Mouse (Mus musculus) frontal cortex, postnatal 10 days (tissue): ENCODE results near the gene Camsap2.

Source experiments
- DNase-seq, 2 experiments: peaks; one replicate each; pipeline ENCODE4 v3.0.0; 2022; ENCODE audit warnings: low spot score in 2 of 2, mixed read lengths in 1 of 2

Gene Camsap2

DNA sequence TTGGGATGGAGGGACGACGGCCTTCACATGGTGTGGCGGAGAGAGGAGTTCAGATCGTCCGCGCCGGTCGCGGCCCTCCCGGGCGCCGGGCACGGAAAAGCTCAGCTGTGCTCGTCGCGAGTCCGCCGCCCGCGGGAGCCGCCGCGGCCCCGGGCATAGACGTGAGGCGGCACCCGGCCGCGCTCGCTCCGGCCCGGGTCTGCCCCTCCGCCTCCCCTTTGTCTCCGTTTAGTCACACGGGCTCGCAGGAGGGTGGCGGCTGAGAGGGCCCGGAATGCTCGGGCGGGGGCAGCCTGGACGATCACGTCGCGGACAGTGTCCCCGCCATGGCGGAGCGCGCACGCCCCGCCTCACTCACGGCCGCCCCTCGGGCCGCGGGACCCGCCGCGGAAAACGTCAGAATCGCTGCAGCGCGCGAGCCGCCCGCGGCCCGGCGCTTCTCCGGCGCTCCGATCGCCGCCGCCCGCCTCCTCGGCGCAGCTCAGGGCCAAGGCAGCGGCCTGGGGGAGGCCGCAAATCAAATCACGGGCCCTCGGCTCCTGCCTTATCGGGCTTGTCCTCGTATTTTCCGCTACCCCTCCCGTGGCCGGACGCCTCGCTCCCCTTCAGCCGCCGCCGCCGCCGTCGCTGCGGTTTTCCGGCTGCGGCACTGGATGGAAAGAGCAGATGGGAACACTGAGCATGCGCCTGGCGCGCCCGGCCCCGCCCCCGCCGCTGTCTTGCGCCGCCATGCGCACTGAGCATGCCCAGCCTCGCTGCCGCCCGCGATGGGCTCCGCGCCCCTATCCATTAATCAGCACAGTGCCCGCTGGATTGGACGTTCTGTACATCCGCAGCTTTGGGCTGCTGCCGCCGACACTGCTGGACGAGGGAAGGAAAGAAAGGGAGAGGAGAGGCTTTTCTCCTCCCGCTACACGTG lies at the start of gene Camsap2:
TSS of gene Camsap2 (minus strand) at position 651 of the 919 bp plus-strand sequence.
- DNase-seq, result peak; percentile 89 to 93

GRCm38 (mm10) chr1:136395073-136395472 lies 49.2 kb upstream of the Camsap2 start:
- no peak for DNase-seq

DNA sequence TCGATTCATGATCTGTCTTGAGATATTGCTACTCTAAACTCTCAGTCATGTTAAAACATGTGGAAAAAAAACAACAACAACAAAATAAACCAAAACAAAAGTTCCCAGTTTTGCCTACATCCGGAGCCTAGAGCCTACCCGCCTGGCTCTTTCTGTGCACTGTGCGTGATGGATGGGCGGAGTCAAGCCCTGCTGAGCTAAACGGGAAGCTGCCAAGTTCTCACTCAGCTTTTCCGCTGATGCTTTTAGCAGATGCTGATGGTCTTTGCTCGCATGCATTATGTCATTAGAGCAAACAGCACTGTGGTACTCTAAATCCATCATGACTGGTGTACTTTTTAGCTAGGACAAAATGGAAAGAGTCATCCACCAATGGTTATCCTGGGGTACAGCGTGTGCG lies 48.6 kb upstream of the Camsap2 start:
- DNase-seq, result no peak

DNA sequence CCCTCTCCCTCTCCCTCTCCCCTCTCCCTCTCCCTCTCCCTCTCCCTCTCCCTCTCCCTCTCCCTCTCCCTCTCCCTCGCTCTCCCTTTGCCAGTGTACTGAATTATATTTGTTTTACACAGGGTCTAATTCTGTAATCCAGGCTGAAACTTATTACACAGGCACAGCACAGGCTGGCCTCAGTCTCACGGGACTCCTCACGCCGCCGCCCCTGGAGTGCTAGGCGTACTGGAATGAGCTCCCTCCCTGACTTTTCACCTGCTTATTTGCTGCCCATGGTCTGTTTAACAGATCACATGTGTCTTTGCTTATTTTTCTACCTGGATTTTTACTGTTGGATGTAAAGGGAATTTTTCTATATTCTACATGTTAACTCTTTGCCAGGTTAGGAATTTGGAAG lies 41.0 kb upstream of the Camsap2 start:
- no peak for DNase-seq

GRCm38 (mm10) chr1:136381583-136381982 lies 35.7 kb upstream of the Camsap2 start:
- peak in 1 of 2 experiments; percentile 14 for DNase-seq

DNA sequence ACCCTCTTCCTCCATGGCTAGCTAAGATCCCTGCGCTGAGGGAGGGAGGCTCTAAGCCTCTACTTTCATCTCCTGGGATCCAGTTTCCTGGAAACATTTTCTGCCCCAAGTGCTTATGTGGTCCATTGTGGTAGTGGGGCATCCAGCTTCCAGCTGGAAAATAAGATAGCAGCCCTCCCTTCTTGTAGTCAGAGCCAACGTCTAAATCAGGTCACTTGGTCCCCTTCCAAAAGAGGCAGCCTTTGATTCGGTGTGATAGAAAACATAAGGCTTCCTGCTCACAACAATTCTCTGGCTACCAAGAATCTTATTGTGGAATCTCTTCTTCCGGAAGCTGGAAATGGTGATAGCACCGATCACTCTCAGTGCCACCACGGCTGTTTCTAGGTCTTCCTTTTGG lies 35.3 kb upstream of the Camsap2 start:
- no peak for DNase-seq

- DNase-seq, result no peak
Measured at GRCm38 (mm10) chr1:136380606-136381005, 34.7 kb upstream of the Camsap2 start.

GRCm38 (mm10) chr1:136380161-136380560 lies 34.3 kb upstream of the Camsap2 start:
- DNase-seq, result no peak

DNA sequence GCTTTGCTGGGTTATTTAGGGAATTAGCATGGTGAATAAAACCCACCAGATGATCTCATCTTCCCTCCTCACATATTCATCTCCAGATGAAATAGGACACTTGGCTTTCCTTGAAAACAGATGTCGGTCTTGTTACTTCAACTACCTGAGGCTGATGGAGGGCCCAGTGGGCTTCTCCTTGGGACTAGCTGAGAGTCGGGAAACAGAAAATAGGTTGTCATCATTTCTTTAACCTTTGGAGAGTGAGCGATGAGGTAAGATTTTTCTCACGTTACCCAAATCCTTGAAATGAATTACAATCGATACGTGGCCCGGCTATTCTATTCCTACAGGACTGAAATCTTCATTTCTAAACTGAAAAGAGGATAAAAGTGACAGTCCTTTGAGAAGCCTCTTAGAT lies 33.4 kb upstream of the Camsap2 start:
- DNase-seq, result no peak

DNA sequence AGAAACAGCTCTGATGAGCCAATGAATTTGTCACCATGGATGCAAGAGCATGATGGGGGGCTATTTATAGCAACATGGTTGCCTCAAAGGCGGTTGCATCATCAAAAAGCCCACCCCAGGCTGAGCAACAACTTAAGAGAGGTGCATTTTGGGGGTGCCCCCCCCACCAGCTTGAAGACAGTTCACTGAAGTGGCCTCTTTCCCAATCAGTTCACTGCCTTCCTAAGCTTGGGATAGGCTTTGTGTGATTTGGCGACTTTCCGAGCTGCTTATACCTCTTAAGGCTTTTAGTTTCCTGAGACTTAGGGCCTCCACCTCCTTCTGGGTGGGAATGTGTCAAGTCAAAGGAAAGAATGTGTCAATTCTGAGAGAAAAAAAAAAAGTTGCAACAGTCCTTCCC lies 20.1 kb upstream of the Camsap2 start:
- no peak for DNase-seq

GRCm38 (mm10) chr1:136364711-136365110 lies 18.8 kb upstream of the Camsap2 start:
- DNase-seq, result peak in 1 of 2 experiments; percentile 61

- no peak for DNase-seq
Measured at GRCm38 (mm10) chr1:136363035-136363434, 17.1 kb upstream of the Camsap2 start.

DNA sequence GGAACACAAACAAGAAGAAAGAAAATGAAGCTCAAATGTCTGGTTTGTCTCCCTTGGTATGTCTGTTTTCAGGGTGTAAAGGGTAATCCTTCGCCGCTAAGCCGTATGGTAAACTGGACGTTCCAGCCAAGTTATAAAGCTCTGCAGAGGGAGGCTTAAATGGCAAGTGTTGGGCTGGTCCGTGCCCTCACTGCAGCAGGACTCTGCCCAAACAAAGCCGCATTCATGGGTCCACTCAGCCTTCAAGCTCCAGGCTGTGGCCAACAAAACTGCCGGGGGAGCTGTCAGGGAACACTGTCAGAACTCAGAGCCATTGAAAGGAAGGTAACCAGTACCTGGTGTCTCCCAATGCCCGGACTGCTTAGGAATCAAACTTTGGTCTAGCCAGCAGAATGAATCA lies 16.7 kb upstream of the Camsap2 start:
- peak in 1 of 2 experiments; percentile 22 for DNase-seq

DNA sequence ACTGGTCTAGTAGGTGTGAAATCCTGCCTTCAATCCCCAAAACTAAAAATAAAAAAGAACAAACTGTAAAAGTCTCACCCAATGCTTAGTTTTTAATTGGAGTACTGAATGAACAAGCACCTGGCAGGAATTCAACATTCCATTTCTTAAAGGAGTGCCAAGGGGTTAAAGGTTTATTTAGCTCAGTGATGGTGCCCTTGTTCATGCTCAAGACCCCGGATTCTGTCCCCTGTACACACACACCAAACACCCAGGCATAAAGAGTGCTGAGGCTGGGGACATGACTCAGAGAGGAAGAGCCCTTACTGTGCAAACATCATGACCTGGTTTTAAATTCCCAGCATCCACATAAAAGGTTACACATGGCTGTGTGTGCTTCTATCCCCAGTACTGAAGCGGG lies 15.5 kb upstream of the Camsap2 start:
- no peak for DNase-seq

DNA sequence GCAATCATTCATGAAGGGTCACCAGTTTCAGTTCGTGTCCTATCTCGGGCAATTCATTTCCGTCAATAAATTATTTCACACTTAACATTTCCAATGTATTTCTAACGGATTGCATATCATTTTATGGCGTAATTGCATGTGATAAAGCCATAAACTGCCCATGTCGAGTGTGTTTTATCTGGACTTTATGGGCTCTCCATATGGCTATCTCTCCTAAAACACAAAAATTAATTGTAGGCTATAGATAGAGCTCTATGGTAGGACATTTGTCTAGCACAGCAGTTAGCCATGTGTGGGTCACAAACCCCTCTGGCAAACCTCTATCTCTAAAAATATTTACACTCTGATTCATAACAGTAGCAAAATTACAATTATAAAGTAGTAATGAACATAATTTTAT lies 15.0 kb upstream of the Camsap2 start:
- no peak for DNase-seq

- no peak for DNase-seq
Measured at GRCm38 (mm10) chr1:136358841-136359360, 13.0 kb upstream of the Camsap2 start.

DNA sequence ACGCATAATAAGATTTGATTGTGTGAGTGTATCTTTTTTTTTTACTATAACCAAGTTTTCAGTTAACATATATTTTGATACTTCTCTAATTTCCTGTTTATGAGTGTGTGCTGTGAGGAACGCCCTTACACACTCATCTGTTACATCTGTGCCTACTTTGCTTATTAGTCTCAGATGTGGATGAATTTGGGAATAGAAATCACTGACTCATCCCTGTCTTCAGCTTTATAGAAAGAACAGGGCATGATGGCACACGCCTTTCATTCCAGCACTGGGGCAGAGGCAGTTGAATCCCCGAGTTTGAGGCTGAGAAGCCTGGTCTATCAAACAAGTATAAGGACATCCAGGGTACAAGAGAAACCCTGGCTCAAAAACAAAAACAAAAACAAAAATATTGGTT lies 9.7 kb upstream of the Camsap2 start:
- DNase-seq, result no peak

DNA sequence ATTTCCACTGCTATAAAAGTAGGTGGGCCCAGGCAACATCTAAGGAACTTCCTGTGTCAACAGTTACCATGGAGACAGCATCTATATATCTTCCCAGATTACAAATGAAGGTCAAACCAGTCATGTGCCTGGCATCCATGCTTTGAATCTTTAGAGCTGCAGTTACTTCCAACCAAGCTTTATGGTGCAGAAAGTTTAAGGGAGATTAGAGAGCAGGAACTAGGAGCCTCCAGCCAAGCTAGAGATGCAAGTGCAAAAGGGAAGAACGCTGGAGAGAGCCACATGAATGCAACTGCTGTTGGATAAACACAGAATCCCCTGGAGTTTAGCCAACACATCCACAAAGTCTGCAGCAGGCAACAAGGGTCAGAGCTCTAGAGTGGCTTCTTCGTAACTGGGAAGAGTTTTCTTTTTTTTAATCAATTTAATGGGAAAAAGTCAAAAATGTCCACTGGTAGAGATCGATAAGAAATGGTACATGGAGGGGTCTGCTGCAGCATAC lies 4.8 kb upstream of the Camsap2 start:
- DNase-seq, result no peak

DNA sequence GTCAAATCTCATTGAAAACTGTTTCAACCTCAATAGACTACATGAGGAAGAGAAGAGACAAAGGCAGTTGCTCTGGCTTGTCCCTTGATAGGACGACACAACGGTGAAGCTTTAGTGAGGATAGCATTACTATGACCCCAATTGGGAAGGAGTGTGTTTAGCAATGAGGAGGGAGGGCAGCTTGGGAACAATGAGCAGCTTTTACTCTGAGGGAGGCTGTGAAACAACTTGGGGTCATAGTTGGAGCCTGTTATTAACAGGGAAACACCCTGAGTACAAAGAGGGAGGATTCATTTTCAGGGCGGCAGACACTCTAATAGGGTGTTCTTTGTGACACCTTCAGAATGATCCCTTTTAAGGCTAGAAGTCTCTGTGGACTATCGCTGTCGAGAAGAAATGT lies 2.2 kb upstream of the Camsap2 start:
- no peak for DNase-seq

- no peak for DNase-seq
Measured at GRCm38 (mm10) chr1:136347140-136347539, 1.2 kb upstream of the Camsap2 start.

- no peak for DNase-seq
Measured at GRCm38 (mm10) chr1:136346373-136347035, 600 bp upstream of the Camsap2 start.

DNA sequence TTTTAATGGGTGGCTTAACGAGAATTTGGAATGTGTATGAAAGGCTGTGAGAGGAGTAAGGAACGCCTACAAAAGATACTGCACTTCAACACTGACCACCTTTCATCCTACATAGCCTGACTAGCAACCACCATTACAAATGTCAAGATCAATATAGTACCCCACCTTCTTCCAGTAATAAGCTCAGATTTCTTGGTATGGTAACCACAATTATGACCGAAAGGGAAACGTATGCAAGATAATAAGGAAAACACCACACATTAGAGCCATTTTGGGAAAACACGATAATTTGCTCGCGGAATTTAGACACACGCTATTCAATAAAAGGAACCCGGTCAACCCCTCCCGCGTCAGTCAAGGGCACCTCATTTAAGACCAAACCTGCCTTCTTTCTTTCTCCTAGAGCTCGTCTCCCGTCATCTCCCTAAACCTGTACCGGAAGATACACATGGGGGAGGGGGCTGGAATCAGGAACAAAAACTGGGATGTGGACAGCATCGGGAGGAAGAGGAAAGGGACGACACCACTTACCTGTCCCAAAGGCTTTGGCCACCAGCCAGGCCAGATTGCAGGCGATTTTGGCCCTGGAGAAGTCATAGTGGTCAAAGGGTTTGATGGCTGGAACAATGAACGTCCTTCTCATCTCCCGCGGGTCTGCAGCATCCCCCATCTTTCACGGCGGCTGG lies 993 bp downstream of the Camsap2 start:
- peak; percentile 37 to 47 for DNase-seq
